Mouse (Mus musculus): Measurements from ENCODE around the gene Glis2. TPM values are rescaled to one million over a fixed set of nuclear protein-coding genes. Genes with fewer than 3 reads are reported as not detected.

Glis2 gene
- total and polyA plus RNA-seq, 3 experiments = 0.62 to 5.0 TPM; not detected in 1

- Histone ChIP-seq H3K9ac (ENCODE audit: control insufficient read depth, low read depth, low read length, poor library complexity, severe bottlenecking) (peak overlapping the region; percentile 95), H3K4me1 (ENCODE audit: control insufficient read depth in 1 of 2, insufficient read depth in 2 of 2, low read length in 2 of 2) (peaks cover 2 to 25% of the 10 kb centered on the region in 2 experiments; a peak in 3 of 4 replicates)
- DNase-seq (ENCODE audit: low read depth, low spot score) = peak; percentile 82
- no peak for TF ChIP-seq CHD1 (IDR thresholded peaks at IDR 0.05; ENCODE audit: low read depth, low read length)
- TF ChIP-seq TAL1 (IDR thresholded peaks at IDR 0.05; ENCODE audit: low read length) = no peak
- TF ChIP-seq RCOR1 (IDR thresholded peaks at IDR 0.05; ENCODE audit: low read depth, low read length) = no peak
- TF ChIP-seq MAZ (IDR thresholded peaks at IDR 0.05; ENCODE audit: low read depth, low read length) = peak; percentile 59
- TF ChIP-seq EP300 (IDR thresholded peaks at IDR 0.05; ENCODE audit: low read depth in 1 of 2, low read length in 2 of 2) = no peak
- TF ChIP-seq RAD21 (IDR thresholded peaks at IDR 0.05; ENCODE audit: low read depth, low read length) = no peak
- TF ChIP-seq MYC (IDR thresholded peaks at IDR 0.05; ENCODE audit: low read depth, low read length) = peak; percentile 96
- no peak for TF ChIP-seq GABPA (IDR thresholded peaks at IDR 0.05; ENCODE audit: low read depth, low read length)
- no peak for TF ChIP-seq JUND (IDR thresholded peaks at IDR 0.05; ENCODE audit: low read depth, low read length)
- TF ChIP-seq ZKSCAN1 (IDR thresholded peaks at IDR 0.05; ENCODE audit: low read depth, low read length) = no peak
- TF ChIP-seq NRF1 (IDR thresholded peaks at IDR 0.05; ENCODE audit: insufficient read depth, low read depth, low read length, poor library complexity, severe bottlenecking) = peak; percentile 54
- TF ChIP-seq MXI1 (IDR thresholded peaks at IDR 0.05; ENCODE audit: low read depth, low read length) = peak; percentile 99
- no peak for TF ChIP-seq MEF2A (IDR thresholded peaks at IDR 0.05; ENCODE audit: extremely low read depth, insufficient replicate concordance, low read depth, low read length, poor library complexity, severe bottlenecking)
- TF ChIP-seq GATA1 (IDR thresholded peaks at IDR 0.05; ENCODE audit: low read depth, low read length) = no peak
- peak; percentile 90 for TF ChIP-seq SIN3A (IDR thresholded peaks at IDR 0.05; ENCODE audit: low read length)
- no peak for TF ChIP-seq CTCF (IDR thresholded peaks at IDR 0.05 in 2 of 3, conservative IDR thresholded peaks at IDR 0.05 in 1 of 3; ENCODE audit: control insufficient read depth in 1 of 3, insufficient read depth in 1 of 3, low read depth in 2 of 3, low read length in 3 of 3, poor library complexity in 1 of 3, severe bottlenecking in 1 of 3)
- no peak for TF ChIP-seq HCFC1 (IDR thresholded peaks at IDR 0.05; ENCODE audit: low read depth, low read length)
- no peak for TF ChIP-seq UBTF (IDR thresholded peaks at IDR 0.05; ENCODE audit: borderline replicate concordance, insufficient read depth, low read depth, low read length)
- TF ChIP-seq MAX (IDR thresholded peaks at IDR 0.05; ENCODE audit: low read length) = peak; percentile 92
- TF ChIP-seq BHLHE40 (IDR thresholded peaks at IDR 0.05; ENCODE audit: borderline replicate concordance, low read depth, low read length) = no peak
- no peak; the same call in 1 of the 2 replicates for TF ChIP-seq NELFE (IDR thresholded peaks at IDR 0.05; ENCODE audit: low read depth, low read length)
- no peak for TF ChIP-seq MAFK (IDR thresholded peaks at IDR 0.05; ENCODE audit: borderline replicate concordance, low read depth, low read length)
- TF ChIP-seq USF1 (IDR thresholded peaks at IDR 0.05; ENCODE audit: low read depth, low read length) = peak; percentile 75
- TF ChIP-seq ELF1 (IDR thresholded peaks at IDR 0.05; ENCODE audit: low read depth, low read length) = peak; percentile 36; the same call in 1 of the 2 replicates
- no peak for TF ChIP-seq SMC3 (IDR thresholded peaks at IDR 0.05; ENCODE audit: low read depth, low read length)
- 0 out of 4 replicates have a peak, but pooled peaks of 1 of the 2 experiments have one; percentile 1 for TF ChIP-seq POLR2A (IDR thresholded peaks at IDR 0.05; ENCODE audit: control insufficient read depth in 1 of 2, insufficient read depth in 1 of 2, low read depth in 1 of 2, low read length in 2 of 2, poor library complexity in 1 of 2)
- 0 out of 2 replicates have a peak, but pooled peaks have one; percentile 20 for TF ChIP-seq TCF12 (IDR thresholded peaks at IDR 0.05; ENCODE audit: low read depth, low read length)
- TF ChIP-seq ETS1 (IDR thresholded peaks at IDR 0.05; ENCODE audit: low read depth, low read length) = no peak
- TF ChIP-seq POLR2AphosphoS5 (IDR thresholded peaks at IDR 0.05; ENCODE audit: borderline replicate concordance, low read depth, low read length) = no peak
- TF ChIP-seq ZC3H11A (IDR thresholded peaks at IDR 0.05; ENCODE audit: low read depth, low read length) = no peak
- TF ChIP-seq ZMIZ1 (IDR thresholded peaks at IDR 0.05; ENCODE audit: low read depth, low read length) = peak; percentile 41
- TF ChIP-seq CHD2 (IDR thresholded peaks at IDR 0.05; ENCODE audit: low read length) = no peak
- no peak for TF ChIP-seq KAT2A (conservative IDR thresholded peaks at IDR 0.05; ENCODE audit: low read depth, low read length)
- no peak for TF ChIP-seq USF2 (IDR thresholded peaks at IDR 0.05; ENCODE audit: borderline replicate concordance in 1 of 2, insufficient read depth in 1 of 2, low read depth in 1 of 2, low read length in 2 of 2)
- no peak for TF ChIP-seq MYB (IDR thresholded peaks at IDR 0.05; ENCODE audit: low read depth, low read length)
- no peak; the same call in 1 of the 2 replicates for TF ChIP-seq POLR2AphosphoS2 (IDR thresholded peaks at IDR 0.05; ENCODE audit: low read length)
Observed at GRCm38 (mm10) chr16:4558980-4559631, 35.4 kb upstream of the Glis2 start.

More at GRCm38 (mm10) chr16:4558980-4559631, 35.4 kb upstream of the Glis2 start:
- H3K79me2 ChIP-seq (ENCODE audit: control insufficient read depth, insufficient read depth, low read length, poor library complexity) = peaks cover 43% of the 10 kb centered on the region
- H3K9me3 ChIP-seq (replicated peaks; ENCODE audit: insufficient read depth, low read length) = no peaks in the 10 kb centered on the region
- H3K27me3 ChIP-seq (ENCODE audit: control insufficient read depth in 1 of 2, insufficient read depth in 2 of 2, low read length in 2 of 2) = no peaks in the 10 kb centered on the region
- peaks cover 0 to 24% of the 10 kb centered on the region in 2 experiments; a peak in 2 of 4 replicates for H3K36me3 ChIP-seq (ENCODE audit: control insufficient read depth in 1 of 2, insufficient read depth in 2 of 2, low read length in 2 of 2)
- H3K4me3 ChIP-seq (ENCODE audit: control insufficient read depth in 1 of 2, insufficient read depth in 1 of 2, low read depth in 2 of 2, low read length in 2 of 2) = peak overlapping the region; percentile 65 to 77
- H3K27ac ChIP-seq (ENCODE audit: control insufficient read depth, low read depth, low read length) = peak overlapping the region; percentile 67

Measured in MEL (cell line).